Mouse (Mus musculus): ENCODE measurements at regions not wholly inside any gene's neighbourhood (a gene's known extent, or its start where the extent isn't known, plus 50 kb on each side); places are given as distances from the start of the nearest gene placed in this dataset.

GRCm38 (mm10) chr15:27359271-27359670, 107.2 kb upstream of the Ank start:
- WGBS: 17% methylated on average over 1 of the region's 1 CpGs
- no peak for DNase-seq (ENCODE audit: low read depth, low spot score)

DNA sequence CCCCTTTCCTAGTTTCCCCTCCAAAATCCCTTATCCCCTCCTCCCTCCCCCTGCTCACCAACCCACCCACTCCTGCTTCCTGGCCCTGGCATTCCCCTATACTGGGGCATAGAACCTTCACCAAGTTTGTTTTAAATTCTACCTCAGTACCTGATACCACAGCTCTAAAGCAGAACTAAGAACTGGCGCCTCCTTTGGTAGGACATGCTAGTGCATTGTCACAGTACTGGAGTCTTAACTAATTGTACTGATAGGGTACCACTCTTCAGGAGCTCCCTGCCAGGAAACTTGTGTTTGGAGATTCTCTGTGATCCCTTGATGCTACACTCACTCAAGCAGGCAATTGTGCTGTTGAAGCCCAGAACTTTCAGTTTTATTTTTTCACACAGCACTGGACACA, 92.0 kb upstream of the Ank start:
- 73% methylated on average over 1 of the region's 1 CpGs for WGBS
- DNase-seq (ENCODE audit: low read depth, low spot score): no peak

GRCm38 (mm10) chr15:27378601-27379094, 87.8 kb upstream of the Ank start:
- WGBS: 78% methylated on average over 3 of the region's 3 CpGs
- DNase-seq (ENCODE audit: low read depth, low spot score): no peak

- WGBS: 76% methylated on average over 4 of the region's 4 CpGs
- no peak for DNase-seq (ENCODE audit: low read depth, low spot score)
Measured at GRCm38 (mm10) chr15:27380436-27380945, 86.0 kb upstream of the Ank start.

DNA sequence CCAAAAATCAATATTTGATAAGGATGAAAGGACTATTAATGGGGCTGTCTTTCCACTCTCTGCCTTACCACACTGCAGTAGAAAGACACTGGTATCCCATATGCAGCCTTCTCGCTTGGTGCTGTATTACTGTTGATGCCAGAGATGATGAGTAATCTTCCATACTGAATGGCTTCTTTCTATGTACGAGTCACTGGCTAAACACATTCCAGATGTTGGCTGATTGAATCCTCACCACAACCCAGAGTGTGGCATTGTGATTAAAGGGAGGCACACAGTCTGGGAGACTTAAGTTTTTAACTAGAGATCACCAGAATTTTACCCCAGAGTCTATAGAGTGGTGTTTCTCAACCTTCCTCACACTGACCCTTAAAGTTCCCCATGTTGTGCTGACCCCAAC, 84.9 kb upstream of the Ank start:
- no peak for DNase-seq (ENCODE audit: low read depth, low spot score)
- 73% methylated on average over 2 of the region's 2 CpGs for WGBS

DNA sequence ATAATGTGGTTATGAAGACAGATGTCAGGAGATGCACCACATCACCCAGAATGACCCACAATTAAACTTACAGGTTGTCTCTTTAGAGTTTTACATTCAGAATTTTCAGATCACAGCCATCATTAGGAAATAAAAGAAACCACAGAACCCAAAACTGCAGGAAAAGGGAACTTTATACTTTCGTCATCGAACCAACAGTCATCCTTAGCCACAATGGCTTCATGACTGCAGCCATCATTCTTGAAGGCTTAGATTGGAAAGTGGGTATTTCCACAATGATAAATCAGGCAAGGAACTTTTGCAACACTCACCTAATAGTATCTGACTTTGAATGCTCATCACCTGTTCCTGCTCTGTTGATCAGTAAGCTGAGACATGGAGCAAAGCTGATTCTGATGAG, 75.9 kb upstream of the Ank start:
- 91% methylated on average over 2 of the region's 2 CpGs for WGBS
- DNase-seq (ENCODE audit: low read depth, low spot score): no peak

GRCm38 (mm10) chr15:27405721-27406161, 60.7 kb upstream of the Ank start:
- no peak for DNase-seq (ENCODE audit: low read depth, low spot score)
- 77% methylated on average over 20 of the region's 20 CpGs for WGBS

GRCm38 (mm10) chr15:27409856-27410255, 56.6 kb upstream of the Ank start:
- WGBS: 50% methylated on average over 8 of the region's 8 CpGs

GRCm38 (mm10) chr15:27412304-27412703, 54.2 kb upstream of the Ank start:
- 83% methylated on average over 2 of the region's 2 CpGs for WGBS
- no peak for DNase-seq (ENCODE audit: low read depth, low spot score)

More at GRCm38 (mm10) chr15:27409856-27410255, 56.6 kb upstream of the Ank start:
- no peak for DNase-seq (ENCODE audit: low read depth, low spot score)

GRCm38 (mm10) chr15:27412761-27413160, 53.7 kb upstream of the Ank start:
- whole genome bisulfite sequencing: 9% methylated on average over 1 of the region's 1 CpGs
- no peak for DNase-seq (ENCODE audit: low read depth, low spot score)

- WGBS: 87% methylated on average over 7 of the region's 7 CpGs
- DNase-seq (ENCODE audit: low read depth, low spot score): no peak
Measured at GRCm38 (mm10) chr15:27413486-27413885, 53.0 kb upstream of the Ank start.

DNA sequence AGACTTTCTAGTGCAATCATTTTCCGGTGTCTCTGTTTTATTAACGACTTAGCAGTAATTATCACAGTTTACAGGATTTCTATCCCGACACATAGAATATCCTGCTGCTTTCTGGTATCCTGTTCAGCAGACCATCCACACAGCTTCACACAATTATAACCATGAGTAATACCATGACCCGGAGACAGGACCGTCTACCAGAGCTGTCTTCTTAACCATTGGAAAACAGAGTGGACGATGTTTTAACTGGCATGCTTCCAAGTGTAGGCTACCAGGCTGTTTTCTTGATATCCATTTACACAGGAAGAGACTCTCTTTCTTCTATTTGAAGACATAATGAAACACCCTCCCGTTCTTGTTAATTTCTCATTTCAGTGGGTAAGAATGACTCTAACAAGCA, 51.7 kb upstream of the Ank start:
- 62% methylated on average over 7 of the region's 7 CpGs for WGBS
- DNase-seq (ENCODE audit: low read depth, low spot score): no peak

Measured in large intestine, adult 2 months (tissue).